Mouse (Mus musculus) stomach, embryonic 15.5 days (tissue): ENCODE data around the gene Togaram1. TPM values are rescaled to one million over a fixed set of nuclear protein-coding genes. Genes with fewer than 3 reads are reported as not detected.

Source experiments
- ATAC-seq: fragments of 200-750 bp; cut with Nextera tagmentation; 2 replicates; pipeline ENCODE4 v1.8.0; 2017; ENCODE audit warnings: low read depth, moderate number of reproducible peaks, moderate TSS enrichment; ENCODE audit not compliant: insufficient read depth, low FRiP score
- H3K27ac ChIP-seq: fragments of 300-500 bp; sonication (generic); 2 replicates; pipeline ENCODE4 v1.5.1; 2015; ENCODE audit warnings: mild to moderate bottlenecking, inconsistent platforms
- H3K27me3 ChIP-seq: fragments of 300-500 bp; sonication (generic); replicated peaks from 2 replicates; pipeline ENCODE4 v1.6.1; 2015; ENCODE audit warnings: inconsistent platforms
- H3K36me3 ChIP-seq: fragments of 300-500 bp; sonication (generic); 2 replicates; pipeline ENCODE4 v1.6.1; 2015; ENCODE audit warnings: inconsistent platforms
- H3K4me1 ChIP-seq: fragments of 300-500 bp; sonication (generic); 2 replicates; pipeline ENCODE4 v1.6.1; 2015; ENCODE audit warnings: inconsistent platforms
- H3K4me2 ChIP-seq: fragments of 300-500 bp; sonication (generic); 2 replicates; pipeline ENCODE4 v1.6.1; 2015; ENCODE audit warnings: mild to moderate bottlenecking, inconsistent platforms
- H3K4me3 ChIP-seq: fragments of 300-500 bp; sonication (generic); replicated peaks from 2 replicates; pipeline ENCODE4 v1.5.1; 2015; ENCODE audit warnings: inconsistent platforms
- H3K9ac ChIP-seq: fragments of 300-500 bp; sonication (generic); 2 replicates; pipeline ENCODE4 v1.6.1; 2015; ENCODE audit warnings: inconsistent platforms
- H3K9me3 ChIP-seq: fragments of 300-500 bp; sonication (generic); 2 replicates; pipeline ENCODE4 v1.6.1; 2016; ENCODE audit warnings: inconsistent platforms
- WGBS: fragments of 180-500 bp; shearing (Covaris S2); methylation state at CpG from one replicate; pipeline ENCODE4 v1.1.7; 2015; 5-methylcytosine and 5-hydroxymethylcytosine counted together
- polyA plus RNA-seq: library from polyadenylated mRNA; unstranded; fragments of >200 nt; fragmentation: Nextera tagmentation; extraction: Ambion mirVana; gene quantifications from 2 replicates; pipeline ENCODE4 v1.2.1, GENCODE M21; 2015

The Togaram1 gene
- polyA plus RNA-seq, 1 experiment from 2014 or later, result 25.2 TPM

GRCm38 (mm10) chr12:64975558-64975957 is 10.0 kb downstream of the Togaram1 start:
- Histone ChIP-seq H3K36me3 (peaks cover 11% of the 10 kb centered on the region; the same call in 1 of the 2 replicates), H3K9me3 (no peaks in the 10 kb centered on the region), H3K27ac (no peak overlapping the region), H3K4me2 (no peak overlapping the region), H3K4me3 (no peak overlapping the region), H3K4me1 (no peaks in the 10 kb centered on the region), H3K9ac (no peak overlapping the region), H3K27me3 (no peaks in the 10 kb centered on the region)
- ATAC-seq, result no peak
- 54% methylated on average over 6 of the region's 6 CpGs for WGBS

DNA sequence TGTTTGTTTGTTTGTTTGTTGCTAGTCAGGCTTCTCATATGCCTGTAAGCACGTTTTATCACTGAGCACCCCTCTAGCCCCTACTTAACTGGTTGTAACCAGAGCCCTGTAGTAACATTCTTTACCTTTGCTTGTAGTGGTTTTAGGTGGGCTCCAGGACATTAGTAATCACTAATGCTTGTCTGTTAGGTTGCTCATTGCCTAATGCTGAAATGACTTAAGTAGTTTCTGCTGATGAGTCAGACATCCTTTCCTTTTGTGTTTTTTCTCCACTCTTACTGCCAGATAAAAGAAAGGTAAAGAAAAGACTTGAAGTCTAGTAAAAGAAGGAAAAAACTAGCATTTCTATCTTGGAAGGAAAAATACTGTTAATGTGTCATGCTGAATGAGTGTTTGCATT is 10.6 kb downstream of the Togaram1 start:
- 57% methylated on average over 1 of the region's 1 CpGs for WGBS
- Histone ChIP-seq H3K9ac (no peak overlapping the region), H3K27ac (no peak overlapping the region), H3K4me3 (no peak overlapping the region), H3K36me3 (peaks cover 11% of the 10 kb centered on the region; the same call in 1 of the 2 replicates), H3K4me1 (no peaks in the 10 kb centered on the region), H3K9me3 (no peaks in the 10 kb centered on the region), H3K27me3 (no peaks in the 10 kb centered on the region), H3K4me2 (no peak overlapping the region)
- ATAC-seq, result no peak

DNA sequence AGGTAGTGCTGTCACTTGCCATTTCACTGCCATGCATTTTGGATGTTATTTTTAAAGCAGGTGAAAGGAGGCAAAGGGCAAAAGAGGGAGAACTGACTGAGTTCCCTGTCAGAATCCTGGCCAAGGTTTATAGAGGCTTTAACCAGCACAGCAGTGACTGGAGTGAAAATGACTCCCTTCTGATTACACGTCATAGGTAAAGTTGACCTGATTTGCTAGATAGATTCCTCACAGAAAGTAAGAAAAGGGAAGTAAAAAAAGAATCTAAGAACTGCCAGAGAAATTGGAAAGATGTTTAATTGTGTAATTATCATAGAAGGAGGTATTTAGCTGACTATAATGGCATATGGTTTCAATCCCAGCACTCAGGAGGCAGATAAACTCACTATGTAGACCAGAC is 11.9 kb downstream of the Togaram1 start:
- Histone ChIP-seq H3K4me3 (no peak overlapping the region), H3K27me3 (no peaks in the 10 kb centered on the region), H3K9me3 (no peaks in the 10 kb centered on the region), H3K9ac (no peak overlapping the region), H3K4me1 (no peaks in the 10 kb centered on the region), H3K27ac (no peak overlapping the region), H3K4me2 (no peak overlapping the region), H3K36me3 (peaks cover 11% of the 10 kb centered on the region; the same call in 1 of the 2 replicates)
- 94% methylated on average over 1 of the region's 1 CpGs for WGBS
- ATAC-seq, result no peak

DNA sequence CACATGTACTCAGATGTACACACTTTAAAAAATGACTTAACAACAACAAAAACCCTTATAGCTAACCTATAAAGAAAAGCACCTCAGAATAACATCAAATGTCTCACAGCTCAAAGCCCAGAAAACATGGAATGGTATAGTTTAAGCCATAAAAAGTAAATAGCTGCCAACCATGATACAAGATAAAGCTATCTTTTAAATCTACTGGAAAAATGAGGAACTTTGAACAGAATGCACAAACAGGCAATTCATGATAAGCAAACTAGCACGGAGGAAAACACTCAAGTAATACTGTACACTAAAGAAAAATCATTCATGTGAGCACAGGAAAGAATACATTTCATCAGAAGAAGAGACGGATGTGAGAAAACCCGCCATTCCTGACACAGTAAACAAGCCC is 42.1 kb downstream of the Togaram1 start:
- H3K4me1 ChIP-seq, result no peaks in the 10 kb centered on the region
- no peak overlapping the region for H3K9ac ChIP-seq
- no peak overlapping the region for H3K4me3 ChIP-seq
- 83% methylated on average over 3 of the region's 3 CpGs for WGBS
- ATAC-seq, result no peak
- H3K4me2 ChIP-seq, result no peak overlapping the region
- H3K36me3 ChIP-seq, result peaks cover 15% of the 10 kb centered on the region; the same call in 1 of the 2 replicates
- no peaks in the 10 kb centered on the region for H3K27me3 ChIP-seq
- H3K27ac ChIP-seq, result no peak overlapping the region
- H3K9me3 ChIP-seq, result no peaks in the 10 kb centered on the region

DNA sequence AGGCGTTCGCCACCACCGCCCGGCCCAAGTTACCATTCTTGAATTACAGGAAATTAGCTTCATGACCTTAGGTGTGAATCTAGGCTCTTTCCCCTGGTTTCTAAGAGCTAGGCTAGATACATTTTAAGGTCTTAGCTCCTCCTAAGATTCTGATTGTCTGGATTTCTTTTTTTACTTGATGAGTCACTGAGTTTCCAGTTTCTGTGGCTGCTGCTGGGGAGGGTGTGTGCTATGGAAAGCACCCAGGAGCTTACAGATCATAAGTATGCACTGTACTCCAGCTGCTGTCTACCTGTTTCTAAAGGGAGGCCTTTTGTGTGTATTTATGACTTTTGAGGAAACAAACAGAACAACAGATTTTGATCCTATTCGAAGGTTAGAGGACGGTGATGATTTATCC is 57.2 kb downstream of the Togaram1 start:
- no peaks in the 10 kb centered on the region for H3K36me3 ChIP-seq
- ATAC-seq, result no peak
- H3K9me3 ChIP-seq, result no peaks in the 10 kb centered on the region
- H3K4me2 ChIP-seq, result no peak overlapping the region
- H3K9ac ChIP-seq, result no peak overlapping the region
- H3K4me3 ChIP-seq, result no peak overlapping the region
- WGBS, result 96% methylated on average over 6 of the region's 6 CpGs
- H3K27me3 ChIP-seq, result no peaks in the 10 kb centered on the region
- no peak overlapping the region for H3K27ac ChIP-seq
- H3K4me1 ChIP-seq, result no peaks in the 10 kb centered on the region

DNA sequence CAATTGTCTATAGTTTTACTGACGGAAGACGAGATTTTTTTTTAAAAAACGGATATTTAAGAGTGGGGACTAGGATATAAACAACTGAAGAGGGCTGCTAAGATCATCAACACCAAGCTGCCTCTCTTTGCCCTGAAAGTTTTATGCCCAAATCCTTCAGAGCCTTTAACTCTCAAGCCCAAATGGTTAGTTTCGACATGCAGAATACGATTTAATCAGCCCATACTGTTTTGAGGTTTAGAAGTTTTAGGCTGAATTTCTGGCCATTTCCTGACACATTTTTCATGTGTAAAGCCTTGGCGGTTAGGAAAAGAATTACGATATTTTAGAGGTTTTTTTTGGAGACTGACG is 70.2 kb downstream of the Togaram1 start:
- H3K4me3 ChIP-seq, result peak overlapping the region; percentile 89
- no peak for ATAC-seq
- peaks cover 10% of the 10 kb centered on the region; the same call in 1 of the 2 replicates for H3K4me1 ChIP-seq
- whole genome bisulfite sequencing, result 46% methylated on average over 8 of the region's 8 CpGs
- no peak overlapping the region for H3K27ac ChIP-seq
- no peaks in the 10 kb centered on the region for H3K9me3 ChIP-seq
- no peak overlapping the region for H3K9ac ChIP-seq
- no peaks in the 10 kb centered on the region for H3K36me3 ChIP-seq
- peak overlapping the region; percentile 63 for H3K4me2 ChIP-seq
- H3K27me3 ChIP-seq, result no peaks in the 10 kb centered on the region

DNA sequence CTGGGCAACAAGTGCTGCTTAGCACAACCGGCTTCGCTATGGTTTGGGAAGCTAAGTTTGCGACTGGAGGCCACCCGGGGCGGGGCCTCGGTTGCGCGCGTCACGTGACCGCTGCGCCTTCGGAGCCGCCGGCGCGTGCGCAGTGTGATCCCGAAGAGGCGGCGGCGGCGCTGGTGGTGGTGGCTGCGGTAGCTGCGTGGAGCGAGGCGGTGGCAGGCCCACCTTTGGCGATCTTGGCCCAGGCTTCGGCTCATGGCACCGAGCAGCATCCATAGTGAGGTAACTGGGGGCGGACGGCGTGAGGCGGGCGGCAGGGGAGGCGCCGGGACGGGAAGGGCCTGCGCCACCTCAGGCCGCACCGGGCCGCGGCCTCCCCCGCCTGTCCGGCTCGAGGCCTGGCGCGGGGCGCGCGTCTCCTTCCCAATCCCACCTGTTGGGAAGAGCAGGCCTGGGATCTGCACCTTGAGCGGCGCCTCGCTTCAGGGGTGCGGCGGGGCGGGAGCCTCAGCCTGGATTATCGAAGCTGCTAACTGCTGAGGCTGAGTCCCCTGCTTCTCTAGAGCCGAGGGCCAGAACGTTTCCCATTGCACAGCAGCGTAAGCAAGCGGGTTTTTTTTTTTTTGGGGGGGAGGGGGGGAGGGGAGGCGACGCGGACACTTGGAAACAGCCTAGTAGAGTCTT is 70.7 kb downstream of the Togaram1 start, which contains the start of gene Prpf39:
TSS of gene Prpf39 (plus strand) at position 144 of the 681 bp plus-strand sequence.
- Histone ChIP-seq H3K36me3 (no peaks in the 10 kb centered on the region), H3K4me2 (peak within 1 kb of the TSS; percentile 63), H3K27ac (peak within 1 kb of the TSS; percentile 88), H3K27me3 (no peaks in the 10 kb centered on the region), H3K9me3 (no peaks in the 10 kb centered on the region), H3K9ac (peak within 1 kb of the TSS; percentile 85), H3K4me3 (peak within 1 kb of the TSS; percentile 89), H3K4me1 (peaks cover 10% of the 10 kb centered on the region; the same call in 1 of the 2 replicates)
- ATAC-seq, result peak; percentile 95
- under 1% methylated on average over 62 of the region's 65 CpGs for WGBS

GRCm38 (mm10) chr12:65036892-65037545 is 71.4 kb downstream of the Togaram1 start:
- Histone ChIP-seq H3K4me1 (peaks cover 10% of the 10 kb centered on the region; the same call in 1 of the 2 replicates), H3K36me3 (no peaks in the 10 kb centered on the region), H3K4me3 (peak overlapping the region; percentile 89), H3K4me2 (peak overlapping the region; percentile 63), H3K9ac (peak overlapping the region; percentile 85), H3K27ac (no peak overlapping the region), H3K27me3 (no peaks in the 10 kb centered on the region), H3K9me3 (no peaks in the 10 kb centered on the region)
- 10% methylated on average over 18 of the region's 18 CpGs for WGBS
- no peak for ATAC-seq

DNA sequence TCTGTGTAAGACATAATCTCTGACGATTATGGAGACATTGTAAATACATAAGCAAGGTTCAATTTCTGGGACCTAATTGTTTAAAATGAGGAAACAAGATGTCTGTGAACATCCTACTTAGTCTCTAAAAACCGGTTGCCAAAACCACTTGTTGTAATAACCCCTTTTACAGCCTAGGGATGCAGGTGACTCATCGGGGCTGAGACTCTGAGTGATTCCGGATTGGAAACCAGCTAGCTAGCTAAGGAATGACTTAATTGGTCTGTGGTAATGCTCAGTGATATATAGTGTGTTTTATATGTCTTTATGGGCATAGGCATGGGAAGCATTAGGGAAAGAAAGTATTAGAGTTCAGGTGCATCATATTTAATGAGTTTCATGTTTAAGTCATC is 71.9 kb downstream of the Togaram1 start:
- Histone ChIP-seq H3K36me3 (no peaks in the 10 kb centered on the region), H3K9me3 (no peaks in the 10 kb centered on the region), H3K9ac (no peak overlapping the region), H3K27ac (no peak overlapping the region), H3K4me2 (peak overlapping the region; percentile 63), H3K4me1 (peaks cover 10% of the 10 kb centered on the region; the same call in 1 of the 2 replicates), H3K27me3 (no peaks in the 10 kb centered on the region), H3K4me3 (peak overlapping the region; percentile 89; the same call in 1 of the 2 replicates)
- WGBS, result 27% methylated on average over 4 of the region's 4 CpGs
- ATAC-seq, result no peak

- H3K27ac ChIP-seq, result no peak overlapping the region
- H3K9ac ChIP-seq, result no peak overlapping the region
- no peaks in the 10 kb centered on the region for H3K4me1 ChIP-seq
- no peak overlapping the region for H3K4me3 ChIP-seq
- H3K27me3 ChIP-seq, result no peaks in the 10 kb centered on the region
- no peak overlapping the region for H3K4me2 ChIP-seq
- H3K36me3 ChIP-seq, result peaks cover 10% of the 10 kb centered on the region
- no peak for ATAC-seq
- H3K9me3 ChIP-seq, result no peaks in the 10 kb centered on the region
These were observed 83.2 kb downstream of the Togaram1 start for GRCm38 (mm10) chr12:65048799-65049198.

- peaks cover 19% of the 10 kb centered on the region; the same call in 1 of the 2 replicates for H3K36me3 ChIP-seq
These were observed 92.6 kb downstream of the Togaram1 start for GRCm38 (mm10) chr12:65058203-65058602.

DNA sequence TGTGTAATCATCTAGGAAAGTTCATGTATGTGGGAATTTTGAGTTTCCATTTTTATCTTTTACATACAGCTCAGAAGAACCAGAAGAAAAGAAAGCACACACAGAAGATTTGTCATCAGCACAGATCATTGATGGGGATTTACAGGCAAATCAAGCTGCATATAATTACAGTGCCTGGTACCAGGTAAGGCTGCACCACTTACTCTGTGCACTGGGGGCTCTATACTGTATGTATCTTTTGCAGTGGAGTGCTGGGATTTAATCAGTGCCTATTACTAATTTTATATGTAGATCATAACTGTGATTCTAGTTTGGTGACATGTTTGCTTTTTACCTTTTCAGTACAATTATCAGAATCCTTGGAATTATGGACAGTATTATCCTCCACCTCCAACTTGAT is 95.5 kb downstream of the Togaram1 start:
- H3K9ac ChIP-seq, result no peak overlapping the region
- no peak for ATAC-seq
- no peak overlapping the region for H3K27ac ChIP-seq
- peaks cover 15% of the 10 kb centered on the region; the same call in 1 of the 2 replicates for H3K36me3 ChIP-seq
- no peak overlapping the region for H3K4me2 ChIP-seq
- no peaks in the 10 kb centered on the region for H3K9me3 ChIP-seq
- H3K4me1 ChIP-seq, result no peaks in the 10 kb centered on the region
- H3K4me3 ChIP-seq, result no peak overlapping the region
- H3K27me3 ChIP-seq, result no peaks in the 10 kb centered on the region

More at GRCm38 (mm10) chr12:65058203-65058602, 92.6 kb downstream of the Togaram1 start:
- H3K4me1 ChIP-seq, result no peaks in the 10 kb centered on the region
- no peak overlapping the region for H3K4me3 ChIP-seq
- H3K9ac ChIP-seq, result no peak overlapping the region
- H3K9me3 ChIP-seq, result no peaks in the 10 kb centered on the region
- H3K4me2 ChIP-seq, result no peak overlapping the region
- ATAC-seq, result no peak
- no peak overlapping the region for H3K27ac ChIP-seq
- WGBS, result 78% methylated on average over 2 of the region's 2 CpGs
- H3K27me3 ChIP-seq, result no peaks in the 10 kb centered on the region
